8 mouse cellular contexts compared by ENCODE assay signal in genomic region chr13:37827996-37828579, GRCm38 (mm10). TPM values are rescaled to one million over a fixed set of nuclear protein-coding genes. Genes with fewer than 3 reads are reported as not detected.
A peak's percentile ranks its signal among the peaks of the same experiment; 100 is the strongest.
DNase-seq lines count a peak whose midpoint lies in the region; ATAC-seq and TF ChIP-seq lines count a peak whose summit lies in the region.

No protein-coding gene starts in this region.

- no peak for TF ChIP-seq POLR2A in bone marrow macrophage, adult 2 months (IDR thresholded peaks at IDR 0.05; ENCODE audit: borderline replicate concordance, low read depth, low read length)

- no peaks in the 10 kb centered on the region for H3K27me3 ChIP-seq in kidney, embryonic 15.5 days
- peaks cover 18% of the 10 kb centered on the region for H3K27me3 ChIP-seq in hindbrain, embryonic 16.5 days (replicated peaks; ENCODE audit: control insufficient read depth, insufficient read depth, low read length)
- peaks cover 41% of the 10 kb centered on the region for H3K27me3 ChIP-seq in midbrain, postnatal 0 days (ENCODE audit: insufficient read depth, low read length)

- TF ChIP-seq CTCF in bone marrow macrophage, adult 2 months (IDR thresholded peaks at IDR 0.05; ENCODE audit: low read depth, low read length) = no peak
- no peak for TF ChIP-seq CTCF in midbrain, postnatal 0 days (IDR thresholded peaks at IDR 0.05)

- DNase-seq in kidney, adult 11 months = no peak
- no peak for DNase-seq in midbrain, postnatal 0 days (ENCODE audit: low spot score)
- DNase-seq in gastrocnemius, postnatal 25 days = no peak
- no peak for DNase-seq in B cell, adult 2 months
- no peak for DNase-seq in kidney, postnatal 14 days

- H3K9me3 ChIP-seq in kidney, embryonic 15.5 days (replicated peaks) = no peaks in the 10 kb centered on the region
- no peaks in the 10 kb centered on the region for H3K9me3 ChIP-seq in hindbrain, embryonic 16.5 days (ENCODE audit: control insufficient read depth, low read length)
- no peaks in the 10 kb centered on the region for H3K9me3 ChIP-seq in midbrain, postnatal 0 days (ENCODE audit: low read length)

- ATAC-seq in kidney, embryonic 15.5 days (replicated peaks; ENCODE audit: low FRiP score) = no peak
- ATAC-seq in hindbrain, embryonic 16.5 days = no peak
- ATAC-seq in midbrain, postnatal 0 days (ENCODE audit: low FRiP score) = no peak

- H3K4me3 ChIP-seq in kidney, embryonic 15.5 days (replicated peaks) = peak overlapping the region; percentile 91
- H3K4me3 ChIP-seq in bone marrow macrophage, adult 2 months (ENCODE audit: insufficient read depth, low read length) = peak overlapping the region; percentile 87
- H3K4me3 ChIP-seq in hindbrain, embryonic 16.5 days (ENCODE audit: low read length) = peak overlapping the region; percentile 62
- H3K4me3 ChIP-seq in midbrain, postnatal 0 days (ENCODE audit: low read depth, low read length) = peak overlapping the region; percentile 56

- peak overlapping the region; percentile 61 for H3K9ac ChIP-seq in kidney, embryonic 15.5 days
- peak overlapping the region; percentile 70 for H3K9ac ChIP-seq in hindbrain, embryonic 16.5 days (ENCODE audit: low read depth, low read length)
- H3K9ac ChIP-seq in midbrain, postnatal 0 days (replicated peaks; ENCODE audit: low read length, poor library complexity, severe bottlenecking) = no peak overlapping the region

- H3K27ac ChIP-seq in kidney, embryonic 15.5 days = peak overlapping the region; percentile 94
- H3K27ac ChIP-seq in bone marrow macrophage, adult 2 months (ENCODE audit: insufficient read depth, low read depth, low read length) = peak overlapping the region; percentile 68
- no peak overlapping the region for H3K27ac ChIP-seq in hindbrain, embryonic 16.5 days (ENCODE audit: low read depth, low read length)
- no peak overlapping the region for H3K27ac ChIP-seq in midbrain, postnatal 0 days (ENCODE audit: low read depth, low read length)

- 10% methylated on average over 13 of the region's 13 CpGs for WGBS in kidney, embryonic 15.5 days
- 6% methylated on average over 13 of the region's 13 CpGs for WGBS in hindbrain, embryonic 16.5 days
- WGBS in midbrain, postnatal 0 days = 7% methylated on average over 13 of the region's 13 CpGs

- no peaks in the 10 kb centered on the region for H3K36me3 ChIP-seq in kidney, embryonic 15.5 days
- no peaks in the 10 kb centered on the region for H3K36me3 ChIP-seq in hindbrain, embryonic 16.5 days (ENCODE audit: control insufficient read depth, insufficient read depth, low read length)
- H3K36me3 ChIP-seq in midbrain, postnatal 0 days (ENCODE audit: insufficient read depth, low read length) = no peaks in the 10 kb centered on the region

- peaks cover 60% of the 10 kb centered on the region for H3K4me1 ChIP-seq in kidney, embryonic 15.5 days
- H3K4me1 ChIP-seq in bone marrow macrophage, adult 2 months (ENCODE audit: control insufficient read depth, insufficient read depth, low read length) = peaks cover 36% of the 10 kb centered on the region
- H3K4me1 ChIP-seq in hindbrain, embryonic 16.5 days (ENCODE audit: control insufficient read depth, insufficient read depth, low read depth, low read length) = peaks cover 29% of the 10 kb centered on the region
- H3K4me1 ChIP-seq in midbrain, postnatal 0 days (ENCODE audit: insufficient read depth, low read length) = peaks cover 6% of the 10 kb centered on the region

- H3K4me2 ChIP-seq in kidney, embryonic 15.5 days = peak overlapping the region; percentile 95
- H3K4me2 ChIP-seq in hindbrain, embryonic 16.5 days (ENCODE audit: low read length) = peak overlapping the region; percentile 89
- H3K4me2 ChIP-seq in midbrain, postnatal 0 days (ENCODE audit: low read depth, low read length, poor library complexity, severe bottlenecking) = peak overlapping the region; percentile 97

RNA-seq across cellular contexts. Expression of gene Rreb1, which starts 49.9 kb away (rescaled TPM):
- 14.3 and 14.5 TPM in 2 replicates for polyA plus RNA-seq in kidney, embryonic 15.5 days (2015; fragmentation: Nextera tagmentation; extraction: Ambion mirVana)
- polyA plus RNA-seq in bone marrow macrophage, adult 2 months (2012; ENCODE audit: insufficient read depth, insufficient read length, missing spikeins) = 49.3 and 57.2 TPM in 2 replicates
- 2.0 and 3.9 TPM in 2 replicates for polyA plus RNA-seq in hindbrain, embryonic 16.5 days (2015; fragmentation: Nextera tagmentation; extraction: Ambion mirVana)
- total RNA-seq in midbrain, postnatal 0 days (2014; rRNA removed) = 4.3 TPM in 2 replicates
- 1.4 and 2.0 TPM in 2 replicates for polyA plus RNA-seq in midbrain, postnatal 0 days (2015; fragmentation: Nextera tagmentation; extraction: Ambion mirVana)
- 10 to 100 TPM; 23.5 to 24.0 TPM for total RNA-seq in gastrocnemius, postnatal 25 days (2021)

Comparison
In these comparisons a context has a peak if more than half of its experiments do, and no peak if none do; other contexts are left out.
1. H3K27ac ChIP-seq: peak in kidney, embryonic 15.5 days (single experiment) and bone marrow macrophage, adult 2 months (single experiment); none in hindbrain, embryonic 16.5 days (single experiment) and midbrain, postnatal 0 days (single experiment).
2. Peak in every context shown above with its lines, with median percentiles within 50 percentile points of each other: H3K4me2 ChIP-seq and H3K4me3 ChIP-seq.